Mouse (Mus musculus) monocyte, adult 59 days (primary cell): Measurements from ENCODE around the gene Siae. TPM values are rescaled to one million over a fixed set of nuclear protein-coding genes. Genes with fewer than 3 reads are reported as not detected.

ENCODE experiments used
- total RNA-seq, 2 experiments: library from RNA; stranded (reverse); gene quantifications; one replicate each; pipeline ENCODE4 v1.2.4; 2023

The Siae gene
- total RNA-seq: 10 to 100 TPM in 1 of 2 experiments, 1 to 10 TPM in 1; 9.3 to 11.4 TPM

GRCm38 (mm10) chr9:37554838-37555748 is at the start of gene Siae:
Gene Siae (plus strand): TSS chr9:37555698.

DNA sequence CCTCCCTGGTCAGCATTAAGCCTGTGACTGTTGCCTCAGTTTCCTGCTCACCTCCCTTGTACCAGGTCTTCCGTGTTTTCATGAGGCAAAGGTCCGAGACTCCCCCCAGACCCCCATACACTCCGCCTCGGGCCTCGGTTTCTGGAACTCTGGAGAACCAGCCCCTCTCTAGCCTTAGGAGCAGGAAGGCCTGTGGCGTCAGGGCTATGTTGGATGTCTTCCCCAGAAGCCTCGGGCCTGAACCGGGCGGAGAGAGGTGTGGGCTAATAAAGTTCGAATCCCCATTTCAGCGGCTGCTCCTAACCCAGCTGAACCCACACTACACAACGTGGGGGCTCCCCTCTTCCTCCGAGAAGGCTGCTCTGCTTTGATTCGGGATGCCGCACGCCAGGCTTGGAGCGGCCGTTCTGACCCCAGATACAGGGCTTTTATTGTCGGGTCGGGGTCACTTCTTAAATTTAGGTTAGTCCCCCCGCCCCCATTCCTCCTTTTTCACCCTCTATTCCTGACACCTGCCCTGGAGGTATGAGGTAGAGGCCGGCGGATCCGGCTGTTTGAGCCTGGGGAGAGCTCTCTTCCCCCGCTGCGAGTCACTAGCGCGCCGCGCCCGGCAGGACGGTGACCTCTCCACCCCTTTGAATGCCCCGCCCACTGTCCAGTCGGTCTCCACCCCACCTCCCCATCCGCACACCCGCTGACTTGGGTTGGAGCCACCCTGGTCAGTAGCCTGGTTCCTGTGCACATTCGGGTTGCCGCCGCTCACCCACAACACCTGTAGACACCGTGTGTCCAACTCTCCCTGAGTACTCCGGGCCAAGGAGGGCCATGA is 27.9 kb upstream of the Siae start, which contains the start of gene Esam:
Gene Esam (plus strand): TSS at position 683 of the 829 bp plus-strand sequence.

DNA sequence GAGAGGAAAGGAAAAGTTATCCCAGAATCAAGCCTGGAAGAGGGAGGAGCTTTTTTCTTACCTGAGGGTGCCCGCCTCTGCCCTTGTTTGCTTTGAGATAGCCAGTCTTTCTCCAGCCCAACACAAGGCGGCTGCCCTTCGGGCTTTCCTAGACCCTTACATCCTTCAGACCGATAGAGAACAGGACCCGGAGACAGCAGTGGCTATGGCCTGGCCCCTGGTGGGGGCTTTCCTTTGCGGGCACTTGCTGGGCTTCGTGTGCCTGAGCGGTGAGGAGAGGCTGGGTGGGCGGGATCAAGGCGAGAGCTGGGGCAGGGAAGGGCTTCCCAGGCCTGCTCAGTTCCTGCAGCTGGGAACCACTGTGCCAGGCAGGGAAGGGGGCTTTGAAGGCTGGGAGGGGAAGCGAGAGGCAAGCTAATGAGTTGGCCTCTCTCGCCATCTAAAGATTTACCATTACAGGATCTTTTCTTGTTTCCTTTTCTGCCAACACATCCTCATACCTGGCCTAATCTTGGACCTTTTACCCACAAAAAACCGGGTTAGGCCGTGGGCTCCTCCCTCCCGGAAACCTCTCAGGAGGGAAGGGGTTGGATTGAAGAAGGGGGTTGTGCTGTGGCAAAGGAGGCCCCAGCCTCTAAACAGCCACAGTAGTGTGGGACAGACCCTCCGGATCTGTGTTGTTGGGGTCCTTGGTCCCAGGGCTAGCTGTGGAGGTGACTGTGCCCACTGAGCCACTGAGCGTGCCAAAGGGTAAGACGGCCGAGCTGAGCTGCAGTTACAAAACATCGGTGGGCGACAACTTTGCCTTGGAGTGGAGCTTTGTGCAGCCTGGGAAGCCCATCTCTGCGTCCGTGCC is 16.1 kb upstream of the Siae start, which contains the start of gene Vsig2:
Gene Vsig2 (plus strand): TSS at position 86 of the 856 bp plus-strand sequence.

GRCm38 (mm10) chr9:37552536-37553293 is 2.8 kb upstream of the Siae start, which contains the start of gene Nrgn:
Gene Nrgn (minus strand): TSS chr9:37552904.

GRCm38 (mm10) chr9:37613182-37613910 is 57.8 kb downstream of the Siae start, which contains the start of gene Spa17:
Gene Spa17 (minus strand): TSS chr9:37613722.

DNA sequence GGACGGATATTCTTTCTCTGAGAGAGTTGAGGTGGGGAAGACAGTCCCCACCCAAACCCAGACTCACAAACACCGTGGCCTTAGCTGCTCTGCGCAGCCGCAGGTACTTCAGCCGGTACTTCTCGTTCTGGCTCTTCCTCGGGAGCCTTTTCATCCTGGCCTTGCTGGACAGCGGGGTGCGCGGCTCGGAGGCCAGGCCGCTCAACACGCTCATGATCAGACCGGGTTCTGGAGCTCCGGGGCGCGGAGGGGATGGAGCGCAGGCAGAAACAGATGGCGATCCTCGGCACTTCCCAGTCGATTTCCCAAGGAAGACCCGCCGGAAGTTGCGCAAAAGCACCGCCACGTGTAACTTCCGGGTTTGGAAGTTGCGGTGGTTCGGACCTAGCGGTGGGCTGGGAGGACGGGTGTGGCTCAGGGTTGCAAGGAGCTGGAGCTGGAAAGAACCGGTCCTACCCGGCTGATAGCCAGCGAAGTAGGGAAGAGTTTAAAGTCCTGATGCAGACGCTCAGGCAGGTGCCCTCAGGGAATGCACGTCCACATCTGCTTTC is 101.5 kb downstream of the Siae start, which contains the start of gene Tbrg1:
Gene Tbrg1 (minus strand): TSS at position 382 of the 551 bp plus-strand sequence.

GRCm38 (mm10) chr9:37669115-37669514 is 113.6 kb downstream of the Siae start, which contains the start of gene Panx3:
Gene Panx3 (minus strand): TSS chr9:37669235.

Other genes starting within 250 kb of the Siae start
- gene Ccdc15, start 207.3 kb upstream of the Siae start, total RNA-seq: 1 to 10 TPM; 3.8 to 4.8 TPM
- gene Hepacam, start 188.3 kb upstream of the Siae start, total RNA-seq: not detected
- not detected for gene Robo4, start 153.8 kb upstream of the Siae start, total RNA-seq
- not detected for gene Robo3, start 122.5 kb upstream of the Siae start, total RNA-seq
- 10 to 100 TPM; 19.3 to 19.9 TPM for gene Msantd2, start 66.4 kb upstream of the Siae start, total RNA-seq
- gene Esam, start 27.6 kb upstream of the Siae start, total RNA-seq: 1 to 10 TPM; 2.8 to 3.3 TPM
- gene Vsig2, start 16.4 kb upstream of the Siae start, total RNA-seq: not detected
- gene Nrgn, start 2.8 kb upstream of the Siae start, total RNA-seq: not detected
- not detected for gene Spa17, start 58.0 kb downstream of the Siae start, total RNA-seq
- gene Tbrg1, start 101.6 kb downstream of the Siae start, total RNA-seq: 10 to 100 TPM; 23.0 to 23.5 TPM
- not detected for gene Panx3, start 113.5 kb downstream of the Siae start, total RNA-seq
- not detected for gene Olfr160, start 160.6 kb downstream of the Siae start, total RNA-seq
- gene Olfr874, start 189.4 kb downstream of the Siae start, total RNA-seq: not detected
- not detected for gene Olfr875, start 216.2 kb downstream of the Siae start, total RNA-seq
- gene Olfr876, start 247.3 kb downstream of the Siae start, total RNA-seq: not detected